Mouse (Mus musculus) thymus, adult 2 months (tissue): Measurements from ENCODE around the gene Auts2.

Experiments used
- CTCF ChIP-seq: fragments of 200-500 bp; IDR thresholded peaks from 2 replicates; pipeline ENCODE4 v1.5.1; 2012; ENCODE audit warnings: mild to moderate bottlenecking, control low read depth, low read length, moderate library complexity, borderline replicate concordance; ENCODE audit not compliant: control insufficient read depth, poor library complexity, insufficient read depth; ENCODE audit errors: extremely low read depth
- POLR2A ChIP-seq: fragments of 200-500 bp; IDR thresholded peaks from 2 replicates; pipeline ENCODE4 v1.6.1; 2012; ENCODE audit warnings: mild to moderate bottlenecking, low read length, control low read depth, moderate library complexity; ENCODE audit not compliant: control insufficient read depth, poor library complexity, insufficient read depth; ENCODE audit errors: extremely low read depth

DNA sequence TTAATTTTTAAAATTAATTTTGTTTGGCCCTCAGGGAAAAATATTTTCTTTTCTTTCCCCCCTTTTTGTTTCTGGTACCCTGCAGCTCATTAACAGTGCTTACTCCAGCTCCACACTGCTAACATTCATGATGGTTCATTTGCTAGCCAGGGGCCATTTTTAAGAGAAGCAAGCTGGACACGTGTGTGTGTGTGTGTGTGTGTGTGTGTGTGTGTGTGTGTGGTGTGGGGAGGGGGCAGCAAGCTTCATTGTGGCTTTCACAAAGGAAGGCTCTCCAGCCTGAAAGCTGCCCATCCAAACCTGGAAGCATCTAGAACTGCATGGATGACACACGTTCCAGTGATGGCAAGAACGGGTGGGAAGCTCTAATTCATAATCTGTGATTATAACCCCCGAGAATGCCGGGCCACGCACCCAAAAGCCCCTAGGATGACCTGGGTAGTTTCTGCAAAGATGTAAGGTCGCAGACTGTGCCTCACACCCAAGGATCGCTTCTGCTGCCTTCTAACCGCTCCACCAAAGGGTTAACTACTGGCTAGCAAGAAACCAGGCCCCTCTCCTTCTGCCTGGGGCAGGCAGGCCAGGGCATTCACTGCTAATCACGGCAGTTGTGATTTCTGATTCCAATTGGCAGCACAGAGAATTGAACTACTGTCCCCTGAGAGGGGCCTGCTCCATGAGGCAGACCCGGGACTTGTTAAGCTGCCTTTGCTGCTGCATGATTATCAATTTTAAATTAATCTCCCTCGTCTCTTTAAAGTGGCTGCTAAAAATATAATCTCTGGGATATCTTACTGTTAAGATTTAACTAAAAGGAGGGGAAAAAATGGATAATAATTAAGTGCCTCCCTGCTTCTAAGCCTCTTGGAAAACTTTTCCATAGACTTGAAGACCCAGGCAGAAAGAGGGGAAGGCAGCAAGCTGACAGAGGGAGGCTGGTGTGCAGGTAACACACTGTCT, 911.8 kb downstream of the Auts2 start:
- no peak for TF ChIP-seq POLR2A
- no peak for TF ChIP-seq CTCF
